30 mouse cellular contexts compared by ENCODE assay signal in genomic region chr6:117901510-117902402, GRCm38 (mm10). TPM values are rescaled to one million over a fixed set of nuclear protein-coding genes. Genes with fewer than 3 reads are reported as not detected.
DNase-seq lines count a peak whose midpoint lies in the region; ATAC-seq lines count a peak whose summit lies in the region.
"Had no signal": no experiment of that assay in that cellular context is flagged by ENCODE, and none has a peak within 500 bp of the region (broad histone marks: within the 10 kb centered on the region; RNA-seq: fewer than 3 reads in every experiment).

No protein-coding gene starts in this region.

- peaks cover 14% of the 10 kb centered on the region for H3K4me1 ChIP-seq in liver, embryonic 11.5 days (replicated peaks; ENCODE audit: control insufficient read depth, insufficient read depth, low read length)
- H3K4me1 ChIP-seq in liver, embryonic 13.5 days (replicated peaks): peaks cover 62% of the 10 kb centered on the region

- no peaks in the 10 kb centered on the region for H3K36me3 ChIP-seq in liver, embryonic 11.5 days (ENCODE audit: control insufficient read depth, insufficient read depth, low read length)
- no peaks in the 10 kb centered on the region for H3K36me3 ChIP-seq in liver, embryonic 13.5 days
- H3K36me3 ChIP-seq: G1E; hindbrain, embryonic 10.5 days; limb, embryonic 12.5 days; neural tube, embryonic 12.5 days had no signal

- H3K4me3 ChIP-seq in liver, embryonic 11.5 days (ENCODE audit: low read depth, low read length): no peak overlapping the region
- H3K4me3 ChIP-seq in liver, embryonic 13.5 days (replicated peaks): no peak overlapping the region
- H3K4me3 ChIP-seq: hindbrain, embryonic 10.5 days; limb, embryonic 12.5 days; neural tube, embryonic 12.5 days had no signal

- 71% methylated on average over 9 of the region's 9 CpGs for WGBS in liver, embryonic 11.5 days
- WGBS in liver, embryonic 13.5 days (ENCODE audit: insufficient replicate concordance): 63% methylated on average over 9 of the region's 9 CpGs

- peak overlapping the region; percentile 21; the same call in 1 of the 2 replicates for H3K4me2 ChIP-seq in liver, embryonic 11.5 days
- H3K4me2 ChIP-seq in liver, embryonic 13.5 days: peak overlapping the region; percentile 33
- H3K4me2 ChIP-seq: limb, embryonic 12.5 days; lung, embryonic 14.5 days; neural tube, embryonic 12.5 days had no signal

- ATAC-seq in CD4-positive, CD25-positive, alpha-beta regulatory T cell, adult 4 months: no peak
- ATAC-seq in liver, embryonic 11.5 days (replicated peaks; ENCODE audit: low FRiP score): no peak
- ATAC-seq in liver, embryonic 13.5 days (ENCODE audit: low read depth): no peak
- ATAC-seq in megakaryocyte-erythroid progenitor cell, adult 5-6 weeks (replicated peaks; ENCODE audit: low FRiP score, low TSS enrichment, poor library complexity, severe bottlenecking): peak; percentile 62
- ATAC-seq: activated CD4-positive, CD25-positive, alpha-beta regulatory T cell, adult 4 months; forebrain, embryonic 14.5 days; hindbrain, embryonic 16.5 days; intestine, embryonic 16.5 days had no signal

- no peaks in the 10 kb centered on the region for H3K9me3 ChIP-seq in liver, embryonic 11.5 days (ENCODE audit: control insufficient read depth, low read length)
- H3K9me3 ChIP-seq in liver, embryonic 13.5 days (replicated peaks): no peaks in the 10 kb centered on the region
- H3K9me3 ChIP-seq: G1E; hindbrain, embryonic 10.5 days; limb, embryonic 12.5 days; megakaryocyte, embryonic 14.5 days; neural tube, embryonic 12.5 days had no signal

- peak overlapping the region; percentile 61; the same call in 1 of the 2 replicates for H3K27ac ChIP-seq in liver, embryonic 11.5 days (ENCODE audit: low read depth, low read length)
- peak overlapping the region; percentile 76 for H3K27ac ChIP-seq in liver, embryonic 13.5 days
- H3K27ac ChIP-seq: hindbrain, embryonic 10.5 days; limb, embryonic 12.5 days; neural tube, embryonic 12.5 days had no signal

- DNase-seq in CD4-positive, CD25-positive, alpha-beta regulatory T cell, adult 2 months (ENCODE audit: low read depth, low spot score): peak; percentile 46
- no peak for DNase-seq in liver, embryonic 11.5 days (ENCODE audit: low spot score)
- DNase-seq in liver: no peak
- DNase-seq in liver, embryonic 13.5 days: no peak
- DNase-seq in embryo, embryonic 11 days: no peak
- DNase-seq in urinary bladder, adult 18-20 months (ENCODE audit: low spot score in 2 of 2): no peak
- DNase-seq: adrenal gland, postnatal 10 days; cerebellum, adult 8-10 months; cerebellum, postnatal 36 days; kidney, adult 9 months; kidney, postnatal 25 days; lung, embryonic 14.5 days; midbrain, embryonic 14.5 days; retina, postnatal 1 day; right cerebral cortex, postnatal 25 days had no signal

- no peaks in the 10 kb centered on the region for H3K27me3 ChIP-seq in liver, embryonic 11.5 days (replicated peaks; ENCODE audit: control insufficient read depth, insufficient read depth, low read length)
- H3K27me3 ChIP-seq in liver, embryonic 13.5 days: no peaks in the 10 kb centered on the region
- H3K27me3 ChIP-seq: limb, embryonic 12.5 days; megakaryocyte, embryonic 14.5 days; neural tube, embryonic 12.5 days had no signal

- no peak overlapping the region; the same call in 1 of the 2 replicates for H3K9ac ChIP-seq in liver, embryonic 11.5 days (ENCODE audit: low read depth, low read length)
- peak overlapping the region; percentile 49; the same call in 1 of the 2 replicates for H3K9ac ChIP-seq in liver, embryonic 13.5 days
- H3K9ac ChIP-seq: limb, embryonic 12.5 days; lung, embryonic 14.5 days; neural tube, embryonic 12.5 days had no signal

RNA-seq across cellular contexts. Expression of gene Hnrnpf, which starts 1.6 kb away (rescaled TPM):
- polyA plus RNA-seq in CD4-positive, CD25-positive, alpha-beta regulatory T cell, adult 4 months (2017; shearing (Covaris generic)): 1,000 to 10,000 TPM; 1,072 to 1,239 TPM
- 960 and 1,037 TPM in 2 replicates for polyA plus RNA-seq in liver, embryonic 11.5 days (2014; fragmentation: Nextera tagmentation; extraction: Ambion mirVana)
- 594 and 691 TPM in 2 replicates for polyA plus RNA-seq in liver, embryonic 13.5 days (2015; fragmentation: Nextera tagmentation; extraction: Ambion mirVana)
- 700 and 784 TPM in 2 replicates for total RNA-seq in megakaryocyte-erythroid progenitor cell, adult 5-6 weeks (2014; fragmentation: Nextera tagmentation)
- 1,626 and 1,721 TPM in 2 replicates for total RNA-seq in megakaryocyte-erythroid progenitor cell, adult 5-6 weeks (2017)

RNA-seq across cellular contexts. Expression of gene Fxyd4, which starts 35.7 kb away (rescaled TPM):
- polyA plus RNA-seq in CD4-positive, CD25-positive, alpha-beta regulatory T cell, adult 4 months (2017; shearing (Covaris generic)): 10 to 100 TPM in 1 of 2 experiments, 1 to 10 TPM in 1; 7.6 to 14.3 TPM
- polyA plus RNA-seq in liver, embryonic 11.5 days (2014; fragmentation: Nextera tagmentation; extraction: Ambion mirVana): 1.2 and 2.1 TPM in 2 replicates
- polyA plus RNA-seq in liver, embryonic 13.5 days (2015; fragmentation: Nextera tagmentation; extraction: Ambion mirVana): 0.37 and 0.38 TPM in 2 replicates
- not detected in 2 replicates for total RNA-seq in megakaryocyte-erythroid progenitor cell, adult 5-6 weeks (2014; fragmentation: Nextera tagmentation)
- not detected in 2 replicates for total RNA-seq in megakaryocyte-erythroid progenitor cell, adult 5-6 weeks (2017)
- total RNA-seq: adrenal gland, postnatal 10 days; G1E; gastrocnemius, adult 8-10 months; granulocyte monocyte progenitor cell, adult 5-6 weeks; layer of hippocampus, adult 8-10 months; left cerebral cortex, postnatal 14 days had no signal
- polyA plus RNA-seq: G1E had no signal

RNA-seq across cellular contexts. Expression of gene Zfp239, which starts 39.9 kb away (rescaled TPM):
- polyA plus RNA-seq in CD4-positive, CD25-positive, alpha-beta regulatory T cell, adult 4 months (2017; shearing (Covaris generic)): 1 to 10 TPM; 2.4 to 3.3 TPM
- polyA plus RNA-seq in liver, embryonic 11.5 days (2014; fragmentation: Nextera tagmentation; extraction: Ambion mirVana): 8.2 and 8.7 TPM in 2 replicates
- 3.0 and 4.1 TPM in 2 replicates for polyA plus RNA-seq in liver, embryonic 13.5 days (2015; fragmentation: Nextera tagmentation; extraction: Ambion mirVana)
- total RNA-seq in megakaryocyte-erythroid progenitor cell, adult 5-6 weeks (2014; fragmentation: Nextera tagmentation): 7.3 and 8.1 TPM in 2 replicates
- 2.4 and 21.7 TPM in 2 replicates for total RNA-seq in megakaryocyte-erythroid progenitor cell, adult 5-6 weeks (2017)
